Mouse (Mus musculus) embryonic fibroblast, embryonic 13.5 days (primary cell): ENCODE data around the gene Urgcp. TPM values are rescaled to one million over a fixed set of nuclear protein-coding genes. Genes with fewer than 3 reads are reported as not detected.

Experiments used
- H3K27ac ChIP-seq: 2 replicates; pipeline ENCODE4 v1.5.1; 2012; ENCODE audit warnings: low read length, control low read depth, inconsistent platforms; ENCODE audit not compliant: insufficient read depth
- H3K4me1 ChIP-seq: 2 replicates; pipeline ENCODE4 v1.6.1; 2011; ENCODE audit warnings: low read length; ENCODE audit not compliant: control insufficient read depth, insufficient read depth
- H3K4me3 ChIP-seq: 2 replicates; pipeline ENCODE4 v1.5.1; 2011; ENCODE audit warnings: mild to moderate bottlenecking, control low read depth, low read length; ENCODE audit not compliant: insufficient read depth
- CTCF ChIP-seq: IDR thresholded peaks from 2 replicates; pipeline ENCODE4 v1.5.1; 2011; ENCODE audit warnings: mild to moderate bottlenecking, control low read depth, low read length, moderate library complexity, borderline replicate concordance; ENCODE audit not compliant: insufficient read depth
- POLR2A ChIP-seq: IDR thresholded peaks from 2 replicates; pipeline ENCODE4 v1.6.1; 2011; ENCODE audit warnings: low read depth, mild to moderate bottlenecking, control low read depth, low read length, moderate library complexity
- polyA plus RNA-seq: library from polyadenylated mRNA; stranded (reverse); fragments of >200 nt; gene quantifications from 2 replicates; pipeline ENCODE4 v1.2.4, GENCODE M21; 2011; ENCODE audit warnings: low read depth; ENCODE audit not compliant: missing spikeins, insufficient read length

The Urgcp gene
- polyA plus RNA-seq, 1 experiment, result 18.5 TPM

GRCm38 (mm10) chr11:5716938-5717705 lies 45.1 kb downstream of the Urgcp start:
- H3K4me1 ChIP-seq, result no peaks in the 10 kb centered on the region
- H3K27ac ChIP-seq, result no peak overlapping the region
- H3K4me3 ChIP-seq, result no peak overlapping the region
- no peak for TF ChIP-seq POLR2A
- TF ChIP-seq CTCF, result no peak

- Histone ChIP-seq H3K27ac (no peak overlapping the region), H3K4me1 (no peaks in the 10 kb centered on the region), H3K4me3 (no peak overlapping the region)
- TF ChIP-seq CTCF (no peak), POLR2A (no peak)
These were observed 45.9 kb downstream of the Urgcp start for GRCm38 (mm10) chr11:5716246-5716645.

GRCm38 (mm10) chr11:5715630-5716105 lies 46.5 kb downstream of the Urgcp start, which contains the start of gene Mrps24:
Mrps24 (minus strand) TSS chr11:5715680.
- no peaks in the 10 kb centered on the region for H3K4me1 ChIP-seq
- no peak within 1 kb of the TSS for H3K4me3 ChIP-seq
- no peak within 1 kb of the TSS for H3K27ac ChIP-seq
- no peak for TF ChIP-seq CTCF
- TF ChIP-seq POLR2A, result no peak

DNA sequence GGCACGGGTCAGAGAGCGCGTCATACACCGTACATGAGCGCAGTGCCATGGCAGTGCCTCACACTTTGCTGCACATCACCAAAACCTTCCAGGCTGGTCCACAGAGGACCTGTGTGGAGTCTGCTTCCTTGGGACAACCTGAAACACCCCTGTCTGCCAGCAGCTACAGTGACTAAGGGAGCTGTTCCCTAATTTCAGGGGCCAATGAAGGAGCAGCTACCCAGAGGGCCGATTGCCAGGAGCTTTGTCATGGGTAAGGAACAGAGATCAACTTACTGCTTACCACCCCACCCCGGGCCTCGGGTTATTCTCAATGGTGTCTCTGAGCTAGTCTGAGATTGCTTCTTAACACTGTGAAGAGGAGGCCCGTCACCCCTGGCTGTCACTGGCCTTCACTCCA lies 47.0 kb downstream of the Urgcp start:
- TF ChIP-seq POLR2A (no peak), CTCF (no peak)

GRCm38 (mm10) chr11:5707530-5708353 lies 54.4 kb downstream of the Urgcp start:
- Histone ChIP-seq H3K27ac (no peak overlapping the region), H3K4me1 (peaks cover 3% of the 10 kb centered on the region; the same call in 1 of the 2 replicates), H3K4me3 (peak overlapping the region; percentile 76)
- TF ChIP-seq POLR2A (peak; percentile 96), CTCF (no peak)

More for the DNA sequence above, 47.0 kb downstream of the Urgcp start:
- no peaks in the 10 kb centered on the region for H3K4me1 ChIP-seq
- H3K27ac ChIP-seq, result no peak overlapping the region
- H3K4me3 ChIP-seq, result no peak overlapping the region

- H3K4me3 ChIP-seq, result peak overlapping the region; percentile 76
- peaks cover 3% of the 10 kb centered on the region; the same call in 1 of the 2 replicates for H3K4me1 ChIP-seq
- no peak overlapping the region for H3K27ac ChIP-seq
- TF ChIP-seq CTCF, result no peak
- no peak for TF ChIP-seq POLR2A
These were observed 55.2 kb downstream of the Urgcp start for GRCm38 (mm10) chr11:5706874-5707529.

- TF ChIP-seq POLR2A, result no peak
- no peak for TF ChIP-seq CTCF
- H3K4me1 ChIP-seq, result peaks cover 3% of the 10 kb centered on the region; the same call in 1 of the 2 replicates
- H3K27ac ChIP-seq, result no peak overlapping the region
- no peak overlapping the region for H3K4me3 ChIP-seq
These were observed 56.2 kb downstream of the Urgcp start for GRCm38 (mm10) chr11:5705972-5706371.

- H3K4me3 ChIP-seq, result no peak overlapping the region
- TF ChIP-seq POLR2A, result no peak
- TF ChIP-seq CTCF, result no peak
- H3K4me1 ChIP-seq, result peaks cover 3% of the 10 kb centered on the region; the same call in 1 of the 2 replicates
- no peak overlapping the region for H3K27ac ChIP-seq
These were observed 58.8 kb downstream of the Urgcp start for GRCm38 (mm10) chr11:5703341-5703740.

- Histone ChIP-seq H3K4me1 (peaks cover 3% of the 10 kb centered on the region; the same call in 1 of the 2 replicates), H3K27ac (no peak overlapping the region), H3K4me3 (no peak overlapping the region)
- TF ChIP-seq POLR2A (no peak), CTCF (no peak)
These were observed 59.2 kb downstream of the Urgcp start for GRCm38 (mm10) chr11:5702957-5703332.
